Mouse (Mus musculus) limb, embryonic 14.5 days (tissue): ENCODE measurements around the gene Lsm10. TPM values are rescaled to one million over a fixed set of nuclear protein-coding genes. Genes with fewer than 3 reads are reported as not detected.

Source experiments
- ATAC-seq: fragments of 200-750 bp; cut with Nextera tagmentation; 2 replicates; pipeline ENCODE4 v1.8.0; 2017; ENCODE audit warnings: low read depth, moderate number of reproducible peaks, moderate TSS enrichment; ENCODE audit not compliant: low FRiP score
- DNase-seq: peaks from one replicate; pipeline ENCODE4 v3.0.0-alpha.2; 2015; ENCODE audit warnings: low spot score
- H3K27ac ChIP-seq: fragments of 300-500 bp; sonication (generic); replicated peaks from 2 replicates; pipeline ENCODE4 v1.5.1; 2014; ENCODE audit warnings: low read depth, mild to moderate bottlenecking, low read length, moderate library complexity, mixed read lengths
- H3K27me3 ChIP-seq: fragments of 300-500 bp; sonication (generic); 2 replicates; pipeline ENCODE4 v1.6.1; 2014; ENCODE audit warnings: low read length, mixed read lengths; ENCODE audit not compliant: control insufficient read depth, insufficient read depth
- H3K36me3 ChIP-seq: fragments of 300-500 bp; sonication (generic); 2 replicates; pipeline ENCODE4 v1.6.1; 2014; ENCODE audit warnings: mild to moderate bottlenecking, low read length, moderate library complexity, mixed read lengths; ENCODE audit not compliant: control insufficient read depth, insufficient read depth
- H3K4me1 ChIP-seq: fragments of 300-500 bp; sonication (generic); 2 replicates; pipeline ENCODE4 v1.6.1; 2014; ENCODE audit warnings: antibody characterized with exemption, low read length, mixed read lengths; ENCODE audit not compliant: control insufficient read depth, insufficient read depth
- H3K4me2 ChIP-seq: fragments of 300-500 bp; sonication (generic); replicated peaks from 2 replicates; pipeline ENCODE4 v1.6.1; 2014; ENCODE audit warnings: low read depth, mild to moderate bottlenecking, low read length, moderate library complexity; ENCODE audit not compliant: severe bottlenecking
- H3K4me3 ChIP-seq: fragments of 300-500 bp; sonication (generic); replicated peaks from 2 replicates; pipeline ENCODE4 v1.5.1; 2014; ENCODE audit warnings: low read length
- H3K9ac ChIP-seq: fragments of 300-500 bp; sonication (generic); 2 replicates; pipeline ENCODE4 v1.6.1; 2014; ENCODE audit warnings: mild to moderate bottlenecking, low read depth, low read length, moderate library complexity; ENCODE audit not compliant: severe bottlenecking
- H3K9me3 ChIP-seq: fragments of 300-500 bp; sonication (generic); 2 replicates; pipeline ENCODE4 v1.6.1; 2016; ENCODE audit warnings: low read length; ENCODE audit not compliant: control insufficient read depth
- POLR2A ChIP-seq: fragments of 200-500 bp; IDR thresholded peaks from 2 replicates; pipeline ENCODE4 v1.8.0; 2012; ENCODE audit warnings: inconsistent platforms, mild to moderate bottlenecking, moderate library complexity, borderline replicate concordance; ENCODE audit not compliant: insufficient read depth, insufficient read length; ENCODE audit errors: extremely low read depth
- WGBS: fragments of 180-500 bp; shearing (Covaris S2); extraction: QIAGEN DNeasy Blood & Tissue Kit; methylation state at CpG from one replicate; pipeline ENCODE4 v1.1.7; 2014; 5-methylcytosine and 5-hydroxymethylcytosine counted together
- polyA plus RNA-seq, 2 experiments: library from polyadenylated mRNA; depleted of rRNA in 1 of 2; stranded (reverse) in 1 of 2; unstranded in 1 of 2; fragments of >200 nt; fragmentation: Nextera tagmentation in 1 of 2; extraction: Ambion mirVana in 1 of 2; gene quantifications; 2 replicates each; pipeline versions ENCODE4 v1.2.1 to v1.2.3; 2012 to 2014

The Lsm10 gene
- polyA plus RNA-seq, 2 experiments = 44.0 to 54.3 TPM

GRCm38 (mm10) chr4:126115411-126115810, 19.0 kb downstream of the Lsm10 start:
- 91% methylated on average over 9 of the region's 9 CpGs for WGBS
- DNase-seq (no peak), ATAC-seq (no peak)
- no peak overlapping the region for H3K4me2 ChIP-seq
- H3K9ac ChIP-seq = no peak overlapping the region
- no peak for TF ChIP-seq POLR2A
- peaks cover 9% of the 10 kb centered on the region; the same call in 1 of the 2 replicates for H3K36me3 ChIP-seq
- no peak overlapping the region for H3K4me3 ChIP-seq
- H3K27ac ChIP-seq = no peak overlapping the region
- no peaks in the 10 kb centered on the region for H3K27me3 ChIP-seq
- H3K4me1 ChIP-seq = peaks cover 10% of the 10 kb centered on the region
- H3K9me3 ChIP-seq = no peaks in the 10 kb centered on the region

GRCm38 (mm10) chr4:126115871-126116521, 19.6 kb downstream of the Lsm10 start:
- no peaks in the 10 kb centered on the region for H3K9me3 ChIP-seq
- DNase-seq (no peak), ATAC-seq (no peak)
- TF ChIP-seq POLR2A = no peak
- no peak overlapping the region for H3K9ac ChIP-seq
- H3K27me3 ChIP-seq = no peaks in the 10 kb centered on the region
- 62% methylated on average over 6 of the region's 6 CpGs for WGBS
- H3K36me3 ChIP-seq = peaks cover 13% of the 10 kb centered on the region; the same call in 1 of the 2 replicates
- no peak overlapping the region for H3K4me3 ChIP-seq
- no peak overlapping the region for H3K27ac ChIP-seq
- peaks cover 4% of the 10 kb centered on the region for H3K4me1 ChIP-seq
- H3K4me2 ChIP-seq = no peak overlapping the region

- Histone ChIP-seq H3K4me1 (no peaks in the 10 kb centered on the region), H3K4me3 (no peak overlapping the region), H3K27ac (no peak overlapping the region), H3K9me3 (0 out of 2 replicates have a peak, but pooled peaks cover 8% of the 10 kb centered on the region), H3K27me3 (no peaks in the 10 kb centered on the region), H3K9ac (no peak overlapping the region), H3K36me3 (peaks cover 17% of the 10 kb centered on the region; the same call in 1 of the 2 replicates), H3K4me2 (no peak overlapping the region)
- ATAC-seq (no peak), DNase-seq (no peak)
- no peak for TF ChIP-seq POLR2A
- 81% methylated on average over 8 of the region's 8 CpGs for WGBS
These were observed 20.7 kb downstream of the Lsm10 start for GRCm38 (mm10) chr4:126117116-126117515.

GRCm38 (mm10) chr4:126118651-126119050, 22.2 kb downstream of the Lsm10 start:
- no peak overlapping the region for H3K27ac ChIP-seq
- no peaks in the 10 kb centered on the region for H3K27me3 ChIP-seq
- 84% methylated on average over 4 of the region's 4 CpGs for WGBS
- H3K4me3 ChIP-seq = no peak overlapping the region
- DNase-seq (no peak), ATAC-seq (no peak)
- H3K4me1 ChIP-seq = no peaks in the 10 kb centered on the region
- no peak overlapping the region for H3K4me2 ChIP-seq
- H3K9ac ChIP-seq = no peak overlapping the region
- H3K9me3 ChIP-seq = 0 out of 2 replicates have a peak, but pooled peaks cover 8% of the 10 kb centered on the region
- peaks cover 19% of the 10 kb centered on the region for H3K36me3 ChIP-seq
- TF ChIP-seq POLR2A = no peak

GRCm38 (mm10) chr4:126119051-126119450, 22.6 kb downstream of the Lsm10 start:
- H3K36me3 ChIP-seq = peaks cover 23% of the 10 kb centered on the region
- no peaks in the 10 kb centered on the region for H3K4me1 ChIP-seq
- H3K4me3 ChIP-seq = no peak overlapping the region
- H3K27me3 ChIP-seq = no peaks in the 10 kb centered on the region
- DNase-seq (no peak), ATAC-seq (no peak)
- H3K4me2 ChIP-seq = no peak overlapping the region
- WGBS = 89% methylated on average over 1 of the region's 1 CpGs
- H3K9me3 ChIP-seq = 0 out of 2 replicates have a peak, but pooled peaks cover 8% of the 10 kb centered on the region
- H3K27ac ChIP-seq = no peak overlapping the region
- H3K9ac ChIP-seq = no peak overlapping the region
- TF ChIP-seq POLR2A = no peak
